Mouse (Mus musculus) liver, adult 2 months (tissue): Measurements from ENCODE around the gene D130043K22Rik. TPM values are rescaled to one million over a fixed set of nuclear protein-coding genes. Genes with fewer than 3 reads are reported as not detected.

ENCODE experiments used
- DNase-seq: peaks from one replicate; pipeline ENCODE4 v3.0.0-alpha.2; 2011; ENCODE audit warnings: low read depth, low spot score; ENCODE audit errors: extremely low read depth
- H3K27ac ChIP-seq: fragments of 200-500 bp; replicated peaks from 2 replicates; pipeline ENCODE4 v1.5.1; 2012; ENCODE audit warnings: low read depth, mild to moderate bottlenecking, control low read depth, inconsistent platforms, low read length; ENCODE audit not compliant: insufficient read depth
- H3K27me3 ChIP-seq: fragments of 200-500 bp; 2 replicates; pipeline ENCODE4 v1.6.1; 2012; ENCODE audit warnings: mild to moderate bottlenecking, moderate library complexity, low read length, inconsistent platforms; ENCODE audit not compliant: control insufficient read depth, insufficient read depth
- H3K36me3 ChIP-seq: fragments of 200-500 bp; 2 replicates; pipeline ENCODE4 v1.6.1; 2012; ENCODE audit warnings: low read length, inconsistent platforms; ENCODE audit not compliant: control insufficient read depth, insufficient read depth
- H3K4me1 ChIP-seq: fragments of 200-500 bp; 2 replicates; pipeline ENCODE4 v1.6.1; 2011; ENCODE audit warnings: low read length; ENCODE audit not compliant: control insufficient read depth, insufficient read depth
- H3K4me3 ChIP-seq: fragments of 200-500 bp; 2 replicates; pipeline ENCODE4 v1.5.1; 2011; ENCODE audit warnings: low read depth, mild to moderate bottlenecking, control low read depth, low read length, moderate library complexity; ENCODE audit not compliant: insufficient read depth
- H3K79me2 ChIP-seq: fragments of 200-500 bp; 2 replicates; pipeline ENCODE4 v1.6.1; 2012; ENCODE audit warnings: inconsistent platforms, mild to moderate bottlenecking, low read length, moderate library complexity; ENCODE audit not compliant: control insufficient read depth, insufficient read depth
- H3K9ac ChIP-seq: fragments of 200-500 bp; 2 replicates; pipeline ENCODE4 v1.6.1; 2012; ENCODE audit warnings: low read depth, mild to moderate bottlenecking, control low read depth, inconsistent platforms, low read length
- CTCF ChIP-seq: fragments of 200-500 bp; IDR thresholded peaks from 2 replicates; pipeline ENCODE4 v1.5.1; 2011; ENCODE audit warnings: low read depth, low read length, control low read depth
- POLR2A ChIP-seq: fragments of 200-500 bp; IDR thresholded peaks from 2 replicates; pipeline ENCODE4 v1.6.1; 2011; ENCODE audit warnings: low read length, control low read depth; ENCODE audit not compliant: insufficient read depth; ENCODE audit errors: extremely low read depth
- WGBS: fragments of 180-500 bp; shearing (Covaris S2); methylation state at CpG from one replicate; pipeline ENCODE4 v1.1.7; 2018; 5-methylcytosine and 5-hydroxymethylcytosine counted together
- polyA plus RNA-seq: library from polyadenylated mRNA; depleted of rRNA; stranded (reverse); fragments of >200 nt; gene quantifications from 2 replicates; pipeline ENCODE4 v1.2.3, GENCODE M21; 2012; rRNA removed
- total RNA-seq: library from RNA; depleted of rRNA; stranded (reverse); fragments of >200 nt; gene quantifications from 2 replicates; pipeline ENCODE4 v1.2.3, GENCODE M21; 2014; rRNA removed

Gene D130043K22Rik
- total and polyA plus RNA-seq, 2 experiments = 3.8 to 12.2 TPM

- Histone ChIP-seq H3K27me3 (no peaks in the 10 kb centered on the region), H3K27ac (no peak overlapping the region), H3K9ac (no peak overlapping the region), H3K4me3 (no peak overlapping the region), H3K79me2 (peaks cover 25% of the 10 kb centered on the region; the same call in 1 of the 2 replicates), H3K36me3 (no peaks in the 10 kb centered on the region), H3K4me1 (peaks cover 16% of the 10 kb centered on the region)
- TF ChIP-seq POLR2A = no peak
- no peak for TF ChIP-seq CTCF
- WGBS = 89% methylated on average over 9 of the region's 9 CpGs
- no peak for DNase-seq
Measured at GRCm38 (mm10) chr13:24939472-24939871, 94.5 kb downstream of the D130043K22Rik start.

- Histone ChIP-seq H3K27me3 (no peaks in the 10 kb centered on the region), H3K27ac (peak within 1 kb of the TSS; percentile 99), H3K4me3 (peak within 1 kb of the TSS; percentile 75), H3K36me3 (no peaks in the 10 kb centered on the region), H3K79me2 (peaks cover 11% of the 10 kb centered on the region; the same call in 1 of the 2 replicates), H3K9ac (peak within 1 kb of the TSS; percentile 95), H3K4me1 (peaks cover 8% of the 10 kb centered on the region; the same call in 1 of the 2 replicates)
- no peak for TF ChIP-seq POLR2A
- TF ChIP-seq CTCF = no peak
- DNase-seq = peak; percentile 95
- 18% methylated on average over 17 of the region's 17 CpGs for WGBS
Measured at GRCm38 (mm10) chr13:24942512-24943282, 97.8 kb downstream of the D130043K22Rik start, which contains the start of gene Gpld1. Gene Gpld1 (plus strand): TSS chr13:24943152.

DNA sequence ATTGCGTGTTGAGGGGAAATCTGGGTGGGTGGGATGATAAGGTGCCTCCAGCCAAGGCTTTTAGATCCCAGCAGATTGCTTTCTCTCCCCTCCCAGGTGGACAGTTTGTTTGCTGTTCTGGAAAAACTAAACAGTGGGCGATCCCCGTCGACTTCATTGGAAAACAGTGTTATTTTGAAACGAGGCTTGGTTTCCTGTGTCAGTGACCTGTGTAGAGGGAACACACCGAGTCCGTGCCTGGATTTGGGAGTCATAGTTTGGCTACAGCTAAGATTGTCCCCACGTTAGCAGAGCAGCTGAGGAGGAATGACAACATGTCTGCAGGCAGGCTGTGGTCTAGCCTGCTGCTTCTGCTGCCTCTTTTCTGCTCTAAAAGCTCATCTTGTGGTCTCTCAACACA, 98.4 kb downstream of the D130043K22Rik start:
- Histone ChIP-seq H3K27ac (peak overlapping the region; percentile 99), H3K27me3 (no peaks in the 10 kb centered on the region), H3K36me3 (peaks cover 3% of the 10 kb centered on the region; the same call in 1 of the 2 replicates), H3K4me3 (peak overlapping the region; percentile 75), H3K4me1 (peaks cover 9% of the 10 kb centered on the region; the same call in 1 of the 2 replicates), H3K79me2 (peaks cover 13% of the 10 kb centered on the region; the same call in 1 of the 2 replicates), H3K9ac (peak overlapping the region; percentile 95)
- 9% methylated on average over 8 of the region's 8 CpGs for WGBS
- TF ChIP-seq POLR2A (peak; percentile 57; the same call in 1 of the 2 replicates), CTCF (no peak)
- DNase-seq = peak; percentile 92

DNA sequence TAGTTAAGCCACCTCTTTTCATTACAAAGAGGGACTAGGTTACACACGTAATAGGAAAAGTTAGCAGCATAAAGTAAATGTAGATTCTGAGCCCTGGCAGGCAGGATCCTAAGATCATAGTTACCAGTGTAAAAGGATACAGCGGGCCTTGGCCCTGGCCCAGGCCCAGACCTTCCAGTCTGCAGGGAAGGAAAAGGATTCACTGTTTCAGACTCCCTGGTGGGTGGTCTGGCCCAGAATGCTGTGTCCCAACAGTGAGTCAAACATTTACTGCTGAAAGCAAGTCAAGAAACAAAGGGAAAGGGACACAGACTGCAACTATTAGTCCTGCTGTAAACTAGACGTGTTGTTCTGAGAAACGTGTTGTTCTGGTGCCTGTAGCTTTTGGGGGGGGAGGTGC, 100.6 kb downstream of the D130043K22Rik start:
- Histone ChIP-seq H3K4me1 (peaks cover 23% of the 10 kb centered on the region), H3K9ac (peak overlapping the region; percentile 56), H3K27me3 (no peaks in the 10 kb centered on the region), H3K4me3 (peak overlapping the region; percentile 53), H3K27ac (peak overlapping the region; percentile 86), H3K79me2 (peaks cover 24% of the 10 kb centered on the region; the same call in 1 of the 2 replicates), H3K36me3 (peaks cover 12% of the 10 kb centered on the region)
- TF ChIP-seq CTCF (no peak), POLR2A (no peak)
- peak; percentile 58 for DNase-seq
- WGBS = 11% methylated on average over 4 of the region's 4 CpGs

DNA sequence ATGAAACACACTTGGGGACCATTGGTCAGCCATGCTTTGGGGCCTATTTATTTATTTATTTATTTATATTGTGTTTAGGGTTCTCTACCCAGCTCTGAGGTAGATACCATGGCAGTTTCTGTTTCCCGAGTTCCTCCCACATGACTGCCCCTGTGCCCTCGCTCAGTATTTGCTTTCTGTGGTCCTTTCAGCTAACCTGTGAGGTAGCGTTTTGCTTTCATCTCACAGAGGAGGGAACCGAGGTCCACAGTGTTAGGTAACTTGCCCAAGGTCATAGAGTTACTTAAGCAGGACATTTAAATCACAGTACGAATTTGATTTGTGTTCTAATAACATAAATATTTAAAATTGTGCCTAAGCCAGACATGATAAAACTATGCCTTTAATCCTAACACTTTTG, 102.2 kb downstream of the D130043K22Rik start:
- TF ChIP-seq POLR2A = no peak
- no peak for TF ChIP-seq CTCF
- H3K27ac ChIP-seq = peak overlapping the region; percentile 77
- peak overlapping the region; percentile 23 for H3K9ac ChIP-seq
- 24% methylated on average over 5 of the region's 5 CpGs for WGBS
- DNase-seq = peak; percentile 90
- peaks cover 14% of the 10 kb centered on the region for H3K36me3 ChIP-seq
- no peak overlapping the region; the same call in 1 of the 2 replicates for H3K4me3 ChIP-seq
- H3K4me1 ChIP-seq = peaks cover 28% of the 10 kb centered on the region
- H3K27me3 ChIP-seq = no peaks in the 10 kb centered on the region
- peaks cover 36% of the 10 kb centered on the region for H3K79me2 ChIP-seq

DNA sequence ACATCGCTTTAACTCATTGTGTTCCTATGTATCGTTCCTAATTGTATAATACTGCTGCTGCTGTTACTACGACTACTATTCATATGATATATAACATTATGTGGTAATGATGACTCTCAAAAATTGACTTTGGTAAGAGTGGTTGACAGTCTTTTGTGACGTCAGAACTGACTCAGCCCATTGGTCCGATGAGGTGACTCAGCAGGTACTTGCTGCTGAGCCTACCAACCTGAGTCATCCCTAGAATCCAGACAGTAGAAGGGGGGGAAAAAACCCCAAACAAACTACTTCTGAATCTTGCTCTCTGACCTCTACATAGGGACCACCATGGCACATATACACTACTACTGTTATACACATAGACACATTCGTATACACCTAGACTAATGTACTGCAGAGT, 103.9 kb downstream of the D130043K22Rik start:
- 69% methylated on average over 6 of the region's 6 CpGs for WGBS
- Histone ChIP-seq H3K27me3 (no peaks in the 10 kb centered on the region), H3K36me3 (peaks cover 25% of the 10 kb centered on the region), H3K79me2 (peaks cover 38% of the 10 kb centered on the region), H3K4me3 (no peak overlapping the region), H3K27ac (peak overlapping the region; percentile 62; the same call in 1 of the 2 replicates), H3K4me1 (peaks cover 31% of the 10 kb centered on the region), H3K9ac (no peak overlapping the region)
- no peak for TF ChIP-seq POLR2A
- TF ChIP-seq CTCF = no peak
- no peak for DNase-seq

Other genes with a start within 250 kb of the D130043K22Rik start
- not detected in 2 replicates for gene Armh2, start 103.9 kb upstream of the D130043K22Rik start, total RNA-seq
- not detected in 2 replicates for gene Armh2, start 103.9 kb upstream of the D130043K22Rik start, polyA plus RNA-seq
- 8.1 and 13.6 TPM in 2 replicates for gene Gmnn, start 83.2 kb upstream of the D130043K22Rik start, total RNA-seq
- 1.4 and 2.9 TPM in 2 replicates for gene Gmnn, start 83.2 kb upstream of the D130043K22Rik start, polyA plus RNA-seq
- gene BC005537, start 43.5 kb upstream of the D130043K22Rik start, total RNA-seq = 63.3 and 80.9 TPM in 2 replicates
- gene BC005537, start 43.5 kb upstream of the D130043K22Rik start, polyA plus RNA-seq = 20.3 and 23.5 TPM in 2 replicates
- gene Acot13, start 13.6 kb upstream of the D130043K22Rik start, total RNA-seq = 95.8 and 97.7 TPM in 2 replicates
- 96.4 and 108 TPM in 2 replicates for gene Acot13, start 13.6 kb upstream of the D130043K22Rik start, polyA plus RNA-seq
- gene Tdp2, start 13.5 kb upstream of the D130043K22Rik start, total RNA-seq = 28.9 and 29.4 TPM in 2 replicates
- 18.5 and 18.6 TPM in 2 replicates for gene Tdp2, start 13.5 kb upstream of the D130043K22Rik start, polyA plus RNA-seq
- gene Aldh5a1, start 92.5 kb downstream of the D130043K22Rik start, total RNA-seq = 15.0 and 18.9 TPM in 2 replicates
- 15.2 and 19.8 TPM in 2 replicates for gene Aldh5a1, start 92.5 kb downstream of the D130043K22Rik start, polyA plus RNA-seq
- 154 and 156 TPM in 2 replicates for gene Gpld1, start 98.0 kb downstream of the D130043K22Rik start, total RNA-seq
- gene Gpld1, start 98.0 kb downstream of the D130043K22Rik start, polyA plus RNA-seq = 88.4 and 88.9 TPM in 2 replicates
- gene Mrs2, start 175.2 kb downstream of the D130043K22Rik start, total RNA-seq = 13.7 and 18.3 TPM in 2 replicates
- gene Mrs2, start 175.2 kb downstream of the D130043K22Rik start, polyA plus RNA-seq = 7.6 and 11.3 TPM in 2 replicates
- gene Dcdc2a, start 210.9 kb downstream of the D130043K22Rik start, total RNA-seq = 0.83 and 0.94 TPM in 2 replicates
- 0.29 TPM in 2 replicates for gene Dcdc2a, start 210.9 kb downstream of the D130043K22Rik start, polyA plus RNA-seq